Mouse (Mus musculus): ENCODE data around the gene Gm45717. TPM values are rescaled to one million over a fixed set of nuclear protein-coding genes. Genes with fewer than 3 reads are reported as not detected.
"Not testable (repeated sequence)": the region's sequence is repeated elsewhere in the genome, so short reads cannot be mapped to it uniquely, and the experiment has no call there.

Gm45717 gene
- total RNA-seq, 2 experiments from 2014 or later = not detected

DNA sequence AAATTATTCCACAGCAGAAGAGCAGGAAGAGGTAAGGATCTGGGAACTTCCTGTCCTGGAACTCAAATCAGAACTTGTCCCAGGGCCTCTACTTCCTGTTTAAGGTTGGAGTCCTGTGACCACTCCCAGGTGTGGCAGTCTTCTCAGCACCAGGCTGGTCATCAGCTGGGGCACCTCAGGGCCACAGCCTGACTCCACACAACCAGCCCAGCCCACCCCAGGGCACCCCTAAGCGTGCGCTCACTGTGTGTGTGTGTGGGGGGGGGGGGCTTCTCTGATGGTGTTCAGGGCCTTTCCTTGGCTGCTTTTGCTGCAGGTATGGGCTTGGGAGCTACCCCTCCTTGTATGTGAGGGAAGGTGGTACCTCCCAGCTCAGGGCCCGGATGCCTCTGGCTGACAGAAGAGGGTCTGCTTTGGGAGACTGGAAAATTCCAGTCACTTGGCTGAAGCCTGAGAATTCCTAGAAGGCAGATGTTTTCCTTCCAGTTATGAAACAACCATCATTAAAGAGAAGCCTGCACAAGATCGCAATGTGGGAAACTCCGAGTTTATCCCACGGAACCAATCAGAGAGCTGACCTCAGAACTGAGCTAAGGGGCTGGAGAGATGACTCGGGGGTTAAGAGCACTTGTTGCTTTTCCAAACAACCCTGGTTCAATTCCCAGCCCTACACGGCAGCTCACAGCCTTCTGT lies 15.9 kb upstream of the Gm45717 start:
- no peak for DNase-seq (ENCODE audit: low spot score in 2 of 2)
- intact Hi-C loops (cut with DNase I) = no loop called here

DNA sequence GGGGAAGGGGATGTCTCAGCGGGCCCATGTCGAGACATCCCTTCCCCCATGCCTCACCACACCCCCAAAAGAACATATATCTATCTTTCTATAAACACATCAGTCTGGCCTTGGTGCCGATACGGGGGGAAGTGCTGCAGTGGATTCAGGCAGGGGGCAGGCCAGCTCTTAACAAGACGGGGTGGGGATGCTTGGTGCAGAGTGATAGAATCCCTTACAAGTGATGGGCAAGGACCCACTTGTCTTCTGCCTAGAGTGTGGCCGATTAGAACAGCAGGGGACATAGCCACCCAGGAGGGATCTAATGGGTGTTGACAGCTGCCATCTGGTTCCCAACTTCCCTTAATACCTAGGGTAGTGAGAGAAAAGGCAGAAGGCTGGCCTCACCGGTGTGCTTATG lies 15.2 kb upstream of the Gm45717 start:
- no peak for DNase-seq (ENCODE audit: low spot score in 2 of 2)
- intact Hi-C loops (cut with DNase I) = no loop called here

DNA sequence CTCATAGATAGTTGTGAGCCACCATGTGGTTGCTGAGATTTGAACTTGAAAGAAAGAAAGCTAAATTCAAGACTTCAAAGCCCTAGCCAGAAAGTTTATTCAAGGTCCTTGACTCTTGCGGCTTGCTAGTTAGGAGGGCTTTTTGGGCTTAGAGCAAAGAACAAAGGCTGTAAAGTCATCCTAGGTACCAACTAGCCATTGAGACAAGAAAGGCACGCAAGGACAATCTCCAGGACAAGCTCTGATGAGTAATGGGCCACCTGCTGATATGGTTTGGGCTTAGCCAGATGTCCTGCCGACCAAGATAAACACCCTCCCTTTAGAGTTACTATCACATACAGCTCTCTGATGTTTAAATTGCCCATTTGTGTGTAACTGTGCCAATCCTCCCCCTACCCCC lies 13.0 kb upstream of the Gm45717 start:
- DNase-seq (ENCODE audit: low spot score in 2 of 2); intact Hi-C loops (cut with DNase I): not testable (repeated sequence)

DNA sequence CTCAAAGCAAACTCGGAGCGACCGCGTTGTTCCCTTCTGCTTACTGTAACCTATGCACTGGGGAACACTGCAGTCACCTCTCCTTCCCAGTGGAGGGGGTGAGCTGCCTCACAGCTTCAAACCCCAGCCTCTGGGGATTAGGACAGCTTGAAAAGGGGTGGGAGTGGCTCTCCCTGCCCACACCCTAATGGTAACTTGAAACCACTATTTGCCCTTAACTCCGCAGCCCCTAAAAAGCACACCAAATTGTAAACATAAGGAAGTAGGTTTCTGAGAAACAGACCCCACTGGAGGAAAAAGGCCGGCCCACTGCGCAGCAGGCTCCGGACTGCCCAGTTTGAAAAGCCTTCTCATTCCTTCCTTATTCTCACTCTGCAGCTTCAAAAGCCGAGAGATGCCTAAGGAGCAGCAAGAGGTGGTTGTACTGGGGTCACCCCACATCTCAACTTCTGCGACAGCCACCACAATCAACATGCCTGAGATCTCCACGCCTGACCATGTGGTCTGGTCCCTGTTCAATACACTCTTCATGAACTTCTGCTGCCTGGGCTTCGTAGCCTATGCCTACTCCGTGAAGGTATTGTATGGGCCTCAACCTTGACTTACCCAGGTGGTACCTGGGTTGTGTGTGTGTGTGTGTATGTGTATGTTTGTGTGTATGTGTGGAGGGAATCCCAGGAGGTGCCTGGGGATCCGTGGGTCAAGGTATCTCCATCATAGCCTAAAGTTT lies 12.3 kb upstream of the Gm45717 start:
- DNase-seq (ENCODE audit: low spot score in 2 of 2) = no peak
- intact Hi-C loops (cut with DNase I) = no loop called here

DNA sequence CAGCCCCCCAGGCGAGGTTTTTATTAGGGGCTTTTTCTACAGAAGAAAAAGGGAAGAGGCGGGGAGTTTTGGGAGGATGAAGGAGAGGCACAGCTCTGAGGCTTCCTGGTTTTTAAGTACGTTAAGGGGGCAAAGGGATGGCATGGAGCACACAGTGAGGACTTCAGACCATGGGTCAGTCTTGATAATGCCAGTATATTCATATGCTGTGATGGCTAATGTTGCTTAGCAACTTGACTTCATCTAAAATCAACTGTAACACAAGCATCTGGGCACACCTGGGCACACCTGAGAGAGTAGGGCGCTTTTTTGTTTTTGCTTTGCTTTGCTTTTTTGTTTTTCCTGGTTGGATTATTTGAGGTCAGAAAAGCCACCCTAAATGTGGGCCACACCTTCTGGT lies 11.2 kb upstream of the Gm45717 start, which contains the start of gene Ifitm1:
TSS of gene Ifitm1 (plus strand) at position 301 of the 400 bp plus-strand sequence.
- intact Hi-C loops (cut with DNase I) = no loop called here
- no peak for DNase-seq (ENCODE audit: low spot score in 2 of 2)

DNA sequence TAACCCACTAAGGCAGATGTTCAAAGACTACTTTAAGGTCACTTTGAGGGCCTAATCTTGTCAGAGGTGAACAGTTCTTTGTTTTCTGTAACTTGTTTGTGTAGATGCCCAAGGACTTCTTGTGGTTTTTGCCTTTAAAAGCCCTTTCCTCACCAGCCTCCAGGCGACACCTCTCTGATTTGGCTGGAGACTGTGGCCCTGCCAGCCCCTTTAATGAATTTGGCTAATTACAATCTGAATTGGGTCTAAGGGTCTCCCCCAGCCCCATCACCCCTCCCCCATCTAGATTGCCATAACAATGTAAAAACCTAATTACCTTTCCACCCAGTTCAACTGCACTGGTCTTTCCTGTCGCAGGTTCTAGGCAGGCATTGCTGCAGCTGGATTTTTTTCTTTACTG lies 7.0 kb upstream of the Gm45717 start:
- DNase-seq (ENCODE audit: low spot score in 2 of 2) = no peak
- intact Hi-C loops (cut with DNase I) = no loop called here

DNA sequence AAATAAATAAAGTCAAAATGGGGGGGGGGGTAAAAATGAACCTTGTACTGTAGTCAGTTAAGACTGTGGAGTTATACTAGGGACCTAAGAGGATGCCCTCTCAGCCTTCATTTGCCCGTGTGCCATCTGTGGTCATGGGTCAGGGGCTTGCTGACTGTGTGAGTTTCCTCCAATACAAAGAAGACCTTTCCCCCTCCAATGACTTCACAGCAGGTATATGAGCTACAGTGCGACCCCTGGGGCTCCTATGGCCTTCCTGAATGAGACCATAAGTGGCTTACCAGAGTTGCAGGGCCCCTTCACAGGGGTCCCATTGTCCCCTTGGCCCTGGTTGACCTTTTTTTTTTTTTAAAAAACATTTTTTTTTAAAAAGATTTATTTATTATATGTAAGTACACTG lies 5.7 kb upstream of the Gm45717 start:
- intact Hi-C loops (cut with DNase I) = no loop called here

DNA sequence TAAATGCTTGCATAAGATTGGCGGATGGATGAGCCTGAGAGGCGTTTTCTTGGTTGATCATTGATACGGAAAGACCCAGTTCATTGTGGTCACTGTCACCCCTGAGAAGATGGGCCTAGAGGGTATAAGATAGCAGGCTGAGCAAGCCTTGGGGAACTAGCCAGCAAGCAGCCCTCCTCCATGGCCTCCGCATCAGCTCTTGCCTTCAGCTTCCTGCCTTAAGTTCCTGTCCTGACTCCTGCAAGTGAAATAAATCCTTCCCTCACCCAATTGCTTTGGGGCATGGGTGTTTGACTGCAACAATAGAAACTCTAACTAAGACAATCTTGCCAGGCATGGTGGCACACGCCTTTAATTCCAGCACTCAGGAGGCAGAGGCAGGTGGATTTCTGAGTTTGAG lies 4.3 kb upstream of the Gm45717 start:
- intact Hi-C loops (cut with DNase I) = no loop called here

More for the DNA sequence above, 5.7 kb upstream of the Gm45717 start:
- DNase-seq (ENCODE audit: low spot score in 2 of 2) = no peak

DNA sequence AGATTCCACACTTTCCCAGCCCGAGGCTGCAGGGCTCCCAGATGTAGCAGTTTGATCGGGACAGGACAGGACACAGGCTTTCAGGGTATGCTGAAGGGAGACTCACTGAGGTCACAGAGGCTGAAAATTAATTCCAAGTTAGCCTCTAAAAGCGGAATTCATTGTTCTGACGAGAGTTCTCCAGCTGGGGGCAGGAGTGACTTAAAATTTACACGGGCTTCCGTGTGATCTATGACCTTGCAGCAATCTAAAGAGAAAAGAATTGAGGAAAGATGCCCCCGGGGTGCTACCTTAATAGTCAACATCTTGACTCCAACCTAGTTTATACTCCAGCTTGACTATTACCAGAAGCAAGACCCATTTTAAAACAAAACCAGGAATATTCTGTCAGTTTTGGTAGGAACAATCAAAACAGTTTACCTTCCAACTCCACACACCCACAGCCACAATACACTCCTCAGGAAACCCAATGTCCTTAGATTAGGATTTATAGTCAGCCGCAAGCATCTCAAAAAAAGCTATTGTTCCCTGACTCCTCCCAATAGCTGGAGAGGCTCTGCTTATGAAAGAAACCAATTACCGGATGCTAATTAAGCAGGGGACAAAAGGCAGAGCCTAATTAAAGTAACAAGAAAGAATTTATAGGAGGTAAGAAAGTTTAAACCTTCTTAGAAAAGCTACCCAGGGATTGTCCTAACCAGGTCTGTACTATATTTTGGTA lies 3.6 kb upstream of the Gm45717 start:
- DNase-seq (ENCODE audit: low spot score in 2 of 2) = peak; percentile 10 to 16
- intact Hi-C loops (cut with DNase I) = loop anchor here (1.0 to 5.0 kb wide), 2 partner anchors 48 to 89 kb away; no protein-coding TSS in a partner anchor

More for the DNA sequence above, 4.3 kb upstream of the Gm45717 start:
- DNase-seq (ENCODE audit: low spot score in 2 of 2) = no peak

DNA sequence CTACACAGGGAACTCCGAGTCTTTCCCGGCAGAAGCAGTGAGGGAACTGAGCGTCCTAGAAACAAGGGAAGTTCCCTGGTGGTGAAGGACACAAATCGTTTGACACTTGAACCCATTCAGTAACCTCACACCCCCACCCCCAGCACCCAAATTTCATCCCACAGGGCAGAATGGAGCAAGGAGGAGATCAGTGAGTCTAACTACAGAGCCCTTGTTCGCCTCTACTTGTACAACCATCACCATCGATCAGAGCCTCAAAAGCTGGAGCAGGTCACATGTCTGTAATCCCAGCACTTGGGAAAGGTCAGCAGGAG lies 776 bp upstream of the Gm45717 start:
- no peak for DNase-seq (ENCODE audit: low spot score in 2 of 2)
- intact Hi-C loops (cut with DNase I) = loop anchor here (5.0 kb wide), 1 partner anchor 51 kb away; no protein-coding TSS in a partner anchor

DNA sequence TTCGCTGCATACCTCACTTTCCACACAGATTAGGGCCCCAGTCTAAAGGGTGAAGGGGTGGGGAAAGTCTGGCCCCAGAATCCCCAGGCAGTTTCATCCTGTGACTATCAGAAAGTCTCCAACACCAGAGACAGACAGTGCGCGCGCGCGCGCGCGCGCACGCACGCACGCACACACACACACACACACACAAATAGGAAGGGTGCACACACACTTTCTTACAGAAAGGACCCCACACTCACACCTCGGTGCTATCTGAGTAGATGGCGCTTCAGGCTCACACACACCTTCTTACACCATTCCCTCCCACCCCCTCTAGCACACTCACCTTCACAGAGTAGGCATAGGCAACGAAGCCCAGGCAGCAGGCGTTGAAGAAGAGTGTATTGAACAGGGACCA lies 395 bp downstream of the Gm45717 start:
- no peak for DNase-seq (ENCODE audit: low spot score in 2 of 2)
- intact Hi-C loops (cut with DNase I) = loop anchor here (5.0 kb wide), 1 partner anchor 52 kb away; no protein-coding TSS in a partner anchor

DNA sequence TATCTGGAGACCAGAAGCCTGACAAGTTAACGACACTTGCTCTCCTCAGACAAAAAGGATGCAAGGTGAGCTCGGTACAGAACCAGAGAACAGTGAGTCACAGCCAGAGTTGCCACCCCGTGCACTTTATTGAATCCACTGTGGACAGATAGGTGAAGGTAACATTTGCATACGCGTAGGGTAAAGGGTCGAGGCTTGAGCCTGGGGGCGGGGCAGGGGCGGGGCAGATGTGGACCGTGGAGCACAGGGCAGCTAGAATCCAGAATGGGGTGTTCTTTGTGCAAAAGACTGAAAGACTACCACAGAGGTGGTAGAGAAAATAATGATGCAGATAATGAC lies 1.0 kb downstream of the Gm45717 start:
- intact Hi-C loops (cut with DNase I) = loop anchor here (5.0 kb wide), 1 partner anchor 53 kb away; no protein-coding TSS in a partner anchor
- no peak for DNase-seq (ENCODE audit: low spot score in 2 of 2)

DNA sequence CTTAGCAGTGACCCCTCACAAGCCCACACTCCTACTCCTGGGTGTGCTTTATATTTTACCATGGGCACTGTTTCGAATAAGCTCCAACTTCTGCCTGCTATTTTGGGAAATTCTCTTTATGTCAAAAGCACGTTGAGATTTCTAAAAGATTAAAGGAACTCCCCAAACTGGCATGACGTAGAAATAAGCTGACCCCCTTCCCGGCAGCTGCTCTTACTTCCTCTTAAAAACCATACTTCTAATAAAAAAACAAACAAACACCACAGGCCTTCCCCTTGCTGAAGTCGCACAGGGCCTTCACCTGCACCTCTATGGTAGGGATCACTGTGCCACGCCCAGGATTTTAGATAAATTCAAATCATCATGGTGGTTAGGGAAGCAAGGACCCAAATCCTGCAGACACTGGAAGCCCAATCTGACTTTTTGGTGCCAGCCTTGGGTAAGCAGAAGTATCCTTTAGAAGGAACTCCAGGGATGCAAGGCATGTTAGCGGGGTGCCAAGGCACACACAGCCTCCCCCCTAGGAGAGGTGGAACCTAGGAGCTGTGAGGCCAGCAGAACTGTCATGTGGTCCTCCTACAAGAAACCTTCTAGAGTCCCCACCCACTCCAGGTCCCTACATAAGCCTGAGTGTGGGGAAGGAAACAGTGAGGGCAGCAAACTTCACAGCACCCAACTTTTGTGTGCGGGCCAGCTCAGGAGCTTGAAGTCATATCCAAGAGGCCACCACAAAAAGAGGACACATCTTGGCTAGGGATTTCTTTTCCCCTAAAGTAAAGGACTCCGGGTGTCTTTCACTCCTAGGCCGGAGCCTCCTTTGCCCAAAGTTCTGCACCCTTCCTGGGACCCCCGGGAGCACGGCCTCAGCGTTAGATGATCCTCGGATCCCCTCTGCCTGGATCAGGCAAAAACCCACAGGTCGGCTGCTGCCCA lies 1.7 kb downstream of the Gm45717 start:
- intact Hi-C loops (cut with DNase I) = no loop called here
- no peak for DNase-seq (ENCODE audit: low spot score in 2 of 2)

DNA sequence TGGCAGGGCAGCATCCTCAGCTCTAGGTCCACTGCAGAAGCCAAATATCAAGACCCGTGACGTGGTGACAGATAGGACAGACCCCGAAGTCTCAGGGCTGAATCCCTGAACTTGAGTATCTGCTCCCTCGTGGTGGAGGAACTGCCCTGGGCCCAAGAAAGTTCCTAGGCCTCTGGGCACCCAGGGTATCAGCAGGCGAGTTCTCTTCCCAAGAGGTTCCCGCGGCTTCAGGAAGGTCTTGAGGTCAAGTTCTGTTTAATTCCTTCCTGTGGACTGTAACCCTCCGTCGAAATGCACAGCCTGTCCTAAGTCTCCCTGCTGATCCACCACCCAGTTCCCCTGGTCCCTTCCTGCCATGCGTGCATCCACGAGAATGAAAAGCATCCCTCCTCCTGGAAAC lies 2.6 kb downstream of the Gm45717 start:
- intact Hi-C loops (cut with DNase I) = no loop called here
- no peak for DNase-seq (ENCODE audit: low spot score in 2 of 2)

DNA sequence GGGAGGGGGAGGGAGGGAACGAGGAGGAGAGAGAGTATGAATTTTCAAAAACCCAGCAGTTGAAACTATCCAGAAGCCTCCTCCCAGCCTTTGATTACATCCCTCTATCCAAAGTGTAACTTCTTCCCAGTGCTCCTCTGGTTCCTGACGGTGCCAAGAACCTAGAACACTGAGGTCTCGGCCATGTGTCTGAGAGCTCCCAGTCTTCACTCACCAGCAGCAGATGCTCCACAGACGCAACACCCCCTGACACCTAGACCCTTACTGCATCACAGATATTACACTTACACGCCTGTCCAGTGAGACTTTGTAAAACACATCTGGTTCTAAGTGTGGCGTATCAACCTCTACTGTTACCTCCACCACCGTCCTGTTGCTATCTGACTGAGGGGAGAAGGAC lies 3.3 kb downstream of the Gm45717 start:
- intact Hi-C loops (cut with DNase I) = no loop called here

DNA sequence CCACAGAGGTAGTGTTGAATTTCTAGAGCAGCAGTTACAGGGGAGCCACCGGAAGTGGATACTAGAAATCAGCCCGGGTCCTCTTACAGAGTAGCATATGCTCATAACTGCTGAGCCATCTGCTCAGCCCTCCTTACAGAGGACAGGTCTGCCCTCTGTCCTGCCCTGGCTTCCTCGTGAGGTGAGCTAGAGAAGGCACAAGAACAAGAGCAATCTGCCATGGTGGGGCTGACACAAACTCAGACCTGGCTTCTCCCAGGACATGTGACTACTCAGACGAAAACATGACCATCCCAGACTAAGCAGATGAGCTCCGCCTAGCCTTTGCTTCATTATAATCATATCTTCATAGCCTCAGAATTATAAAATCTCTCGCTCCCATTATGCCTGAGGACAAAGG lies 4.0 kb downstream of the Gm45717 start:
- no peak for DNase-seq (ENCODE audit: low spot score in 2 of 2)
- intact Hi-C loops (cut with DNase I) = no loop called here

More for the DNA sequence above, 3.3 kb downstream of the Gm45717 start:
- no peak for DNase-seq (ENCODE audit: low spot score in 2 of 2)

DNA sequence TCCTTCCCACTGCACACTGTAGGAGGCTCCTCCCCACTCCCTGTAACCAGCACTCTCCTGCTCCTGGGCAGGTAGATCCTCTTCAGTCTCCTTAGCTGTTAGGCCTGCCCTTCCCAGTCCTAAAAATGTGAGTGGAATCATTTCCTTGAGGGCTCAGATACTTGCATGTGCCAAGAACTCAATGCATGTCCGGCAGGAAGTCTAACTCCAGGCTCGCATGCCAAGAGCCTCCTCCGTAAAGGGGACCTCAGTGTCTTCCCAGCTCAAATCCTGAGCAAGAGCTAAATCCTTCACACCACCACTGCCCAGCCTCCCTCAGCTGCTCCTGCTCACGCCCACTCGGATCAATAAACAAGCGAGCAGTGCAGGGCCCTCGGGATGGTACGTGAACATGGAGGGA lies 4.7 kb downstream of the Gm45717 start:
- no peak for DNase-seq (ENCODE audit: low spot score in 2 of 2)
- intact Hi-C loops (cut with DNase I) = no loop called here

DNA sequence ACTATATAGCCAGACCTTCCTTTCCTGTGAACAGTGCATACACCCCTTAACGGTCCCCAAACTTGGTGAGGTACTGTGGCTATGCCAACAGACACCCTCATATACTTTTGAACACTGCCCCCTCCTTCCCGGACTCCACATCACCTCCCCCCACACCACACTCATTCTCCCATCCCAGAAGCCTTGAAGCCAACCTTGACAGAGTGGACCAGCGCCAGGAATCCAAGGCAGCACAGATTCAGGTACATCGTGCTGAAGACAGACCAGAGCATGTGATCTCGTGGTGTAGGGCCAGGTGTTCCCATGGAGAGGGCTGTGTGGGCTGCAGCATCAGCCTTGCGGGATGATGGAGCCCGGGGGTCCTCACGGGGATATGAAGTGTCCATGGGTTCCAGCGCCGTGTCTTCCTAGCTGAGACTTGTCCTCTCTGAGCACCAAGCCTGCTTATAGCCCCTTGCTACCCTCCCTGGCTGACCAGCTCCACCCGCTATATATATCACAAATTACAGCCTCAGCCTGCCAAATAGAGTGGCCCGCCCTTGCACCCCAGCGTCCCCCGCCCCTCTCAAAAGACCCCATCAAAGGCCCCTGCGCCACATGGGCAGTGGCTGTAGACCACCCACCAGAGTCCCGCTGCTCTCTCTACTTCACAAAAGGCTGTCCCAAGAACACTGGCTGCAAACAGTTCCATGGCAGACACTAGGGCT lies 5.8 kb downstream of the Gm45717 start, which contains the start of gene Ifitm5:
TSS of gene Ifitm5 (minus strand) at position 468 of the 707 bp plus-strand sequence.
- DNase-seq (ENCODE audit: low spot score in 2 of 2) = no peak
- intact Hi-C loops (cut with DNase I) = no loop called here

DNA sequence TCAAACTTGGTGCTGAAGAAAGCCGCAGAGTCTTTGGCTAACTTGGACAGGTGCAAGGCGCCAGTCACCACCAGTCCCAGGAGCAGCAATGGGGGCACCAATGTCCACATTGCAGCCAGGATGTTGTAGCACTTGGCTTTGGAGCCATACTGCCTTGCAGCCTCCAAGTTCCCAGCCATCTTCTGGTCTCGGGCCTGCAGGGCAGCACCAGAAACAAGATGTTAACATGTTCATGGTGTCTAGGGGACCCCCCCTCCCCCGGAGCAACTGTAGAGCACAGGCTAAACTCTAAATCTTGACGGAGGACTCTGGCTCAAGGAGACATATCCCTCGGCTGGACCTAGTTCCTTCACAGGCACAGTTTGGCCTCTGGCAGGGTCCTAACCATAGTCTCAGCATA lies 6.5 kb downstream of the Gm45717 start:
- no peak for DNase-seq (ENCODE audit: low spot score in 2 of 2)
- intact Hi-C loops (cut with DNase I) = no loop called here

Measured in left cerebral cortex, postnatal 25 days (tissue).